Mouse (Mus musculus) yolk sac, embryonic 10.5 days (tissue): ENCODE measurements around the gene H2-Ob.

Experiments
- DNase-seq: peaks from one replicate; pipeline ENCODE4 v3.0.0-alpha.2; 2017; ENCODE audit warnings: low spot score

H2-Ob gene

GRCm38 (mm10) chr17:34244656-34245055 is 6.0 kb downstream of the H2-Ob start:
- DNase-seq, result no peak

- no peak for DNase-seq
These were observed 8.3 kb downstream of the H2-Ob start for GRCm38 (mm10) chr17:34247047-34247446.

GRCm38 (mm10) chr17:34248764-34249163 is 10.1 kb downstream of the H2-Ob start:
- no peak for DNase-seq

- no peak for DNase-seq
These were observed 10.7 kb downstream of the H2-Ob start for GRCm38 (mm10) chr17:34249361-34249760.

GRCm38 (mm10) chr17:34249878-34250277 is 11.2 kb downstream of the H2-Ob start:
- no peak for DNase-seq

- DNase-seq, result no peak
These were observed 13.0 kb downstream of the H2-Ob start for GRCm38 (mm10) chr17:34251666-34252065.

GRCm38 (mm10) chr17:34256501-34256900 is 17.8 kb downstream of the H2-Ob start:
- DNase-seq, result no peak

GRCm38 (mm10) chr17:34257594-34258375 is 19.1 kb downstream of the H2-Ob start, which contains the start of gene H2-Ab1:
H2-Ab1 (plus strand) TSS chr17:34257689.
- DNase-seq, result no peak

- no peak for DNase-seq
These were observed 21.8 kb downstream of the H2-Ob start for GRCm38 (mm10) chr17:34260551-34260950.

GRCm38 (mm10) chr17:34261502-34261901 is 22.8 kb downstream of the H2-Ob start:
- DNase-seq, result peak; percentile 36

GRCm38 (mm10) chr17:34263068-34263467 is 24.4 kb downstream of the H2-Ob start:
- DNase-seq, result peak; percentile 66

- DNase-seq, result peak; percentile 47
These were observed 25.2 kb downstream of the H2-Ob start for GRCm38 (mm10) chr17:34263811-34264371.

- peak; percentile 90 for DNase-seq
These were observed 26.0 kb downstream of the H2-Ob start for GRCm38 (mm10) chr17:34264452-34265351.

GRCm38 (mm10) chr17:34268262-34268661 is 29.6 kb downstream of the H2-Ob start:
- no peak for DNase-seq

GRCm38 (mm10) chr17:34268748-34269147 is 30.0 kb downstream of the H2-Ob start:
- DNase-seq, result no peak

- no peak for DNase-seq
These were observed 31.1 kb downstream of the H2-Ob start for GRCm38 (mm10) chr17:34269817-34270216.

- DNase-seq, result no peak
These were observed 31.5 kb downstream of the H2-Ob start for GRCm38 (mm10) chr17:34270230-34270629.

GRCm38 (mm10) chr17:34270940-34271339 is 32.2 kb downstream of the H2-Ob start:
- DNase-seq, result no peak

- no peak for DNase-seq
These were observed 33.4 kb downstream of the H2-Ob start for GRCm38 (mm10) chr17:34272102-34272501.

GRCm38 (mm10) chr17:34280499-34281038 is 41.9 kb downstream of the H2-Ob start:
- DNase-seq, result no peak

- DNase-seq, result no peak
These were observed 43.1 kb downstream of the H2-Ob start for GRCm38 (mm10) chr17:34281836-34282235.

- no peak for DNase-seq
These were observed 46.7 kb downstream of the H2-Ob start for GRCm38 (mm10) chr17:34285371-34285770.
